Mouse (Mus musculus): ENCODE measurements at regions not wholly inside any gene's neighbourhood (a gene's known extent, or its start where the extent isn't known, plus 50 kb on each side); places are given as distances from the start of the nearest gene placed in this dataset.

DNA sequence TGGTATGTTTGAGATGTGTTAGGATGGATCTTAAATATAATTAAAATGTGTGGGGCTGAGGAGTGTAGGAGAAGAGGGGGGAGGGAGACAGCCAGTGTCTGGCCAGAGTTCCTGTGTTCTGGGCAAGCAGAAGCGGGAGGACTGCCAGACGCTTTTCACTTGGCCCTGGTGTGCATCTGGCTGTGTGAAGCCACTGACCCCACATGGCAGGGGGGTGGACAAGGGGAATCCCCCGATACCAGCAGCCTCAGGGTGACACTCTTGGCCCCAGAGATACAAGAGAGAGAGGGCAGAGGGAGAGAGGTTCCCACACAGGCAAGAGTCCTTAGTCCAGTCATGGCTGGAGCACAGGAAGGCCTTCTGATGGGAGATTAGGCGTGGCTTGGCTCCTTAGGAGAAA is 318.7 kb upstream of the Cdh20 start:
- TF ChIP-seq CTCF (IDR thresholded peaks at IDR 0.05; ENCODE audit: borderline replicate concordance, extremely low read depth, insufficient read depth, insufficient read length) = no peak
- no peak for TF ChIP-seq POLR2A (IDR thresholded peaks at IDR 0.05; ENCODE audit: borderline replicate concordance, extremely low read depth, insufficient read depth, insufficient read length, poor library complexity, severe bottlenecking)

Measured in brain, embryonic 14.5 days (tissue).